Mouse (Mus musculus) forebrain, embryonic 13.5 days (tissue): ENCODE results near the gene Myh15. TPM values are rescaled to one million over a fixed set of nuclear protein-coding genes. Genes with fewer than 3 reads are reported as not detected.

Experiments used
- ATAC-seq: fragments of 200-750 bp; cut with Nextera tagmentation; 2 replicates; pipeline ENCODE4 v1.8.0; 2017
- H3K27ac ChIP-seq: fragments of 300-500 bp; sonication (generic); 2 replicates; pipeline ENCODE4 v1.5.1; 2015; ENCODE audit warnings: inconsistent platforms, mild to moderate bottlenecking, moderate library complexity
- H3K27me3 ChIP-seq: fragments of 300-500 bp; sonication (generic); 2 replicates; pipeline ENCODE4 v1.6.1; 2015; ENCODE audit warnings: mild to moderate bottlenecking, inconsistent platforms
- H3K36me3 ChIP-seq: fragments of 300-500 bp; sonication (generic); 2 replicates; pipeline ENCODE4 v1.6.1; 2015; ENCODE audit warnings: mild to moderate bottlenecking, inconsistent platforms; ENCODE audit not compliant: poor library complexity, severe bottlenecking
- H3K4me1 ChIP-seq: fragments of 300-500 bp; sonication (generic); 2 replicates; pipeline ENCODE4 v1.6.1; 2015; ENCODE audit warnings: inconsistent platforms
- H3K4me2 ChIP-seq: fragments of 300-500 bp; sonication (generic); 2 replicates; pipeline ENCODE4 v1.6.1; 2015; ENCODE audit warnings: inconsistent platforms, mild to moderate bottlenecking, moderate library complexity
- H3K4me3 ChIP-seq: fragments of 300-500 bp; sonication (generic); 2 replicates; pipeline ENCODE4 v1.5.1; 2015; ENCODE audit warnings: mild to moderate bottlenecking, inconsistent platforms
- H3K9ac ChIP-seq: fragments of 300-500 bp; sonication (generic); 2 replicates; pipeline ENCODE4 v1.6.1; 2015; ENCODE audit warnings: mild to moderate bottlenecking, inconsistent platforms
- H3K9me3 ChIP-seq: fragments of 300-500 bp; sonication (generic); replicated peaks from 2 replicates; pipeline ENCODE4 v1.6.1; 2016; ENCODE audit warnings: inconsistent platforms
- WGBS: fragments of 180-500 bp; shearing (Covaris S2); methylation state at CpG from one replicate; pipeline ENCODE4 v1.1.7; 2015; 5-methylcytosine and 5-hydroxymethylcytosine counted together
- polyA plus RNA-seq: library from polyadenylated mRNA; unstranded; fragments of >200 nt; fragmentation: Nextera tagmentation; extraction: Ambion mirVana; gene quantifications from 2 replicates; pipeline ENCODE4 v1.2.1, GENCODE M21; 2015

Myh15 gene
- 0.05 and 0.06 TPM in 2 replicates for polyA plus RNA-seq

GRCm38 (mm10) chr16:49057186-49057585, at the start of gene Myh15:
Gene Myh15, plus strand, starts transcription at chr16:49057486.
- Histone ChIP-seq H3K27ac (no peak within 1 kb of the TSS), H3K4me2 (no peak within 1 kb of the TSS), H3K4me1 (no peaks in the 10 kb centered on the region), H3K9ac (no peak within 1 kb of the TSS), H3K4me3 (no peak within 1 kb of the TSS), H3K27me3 (no peaks in the 10 kb centered on the region), H3K36me3 (no peaks in the 10 kb centered on the region), H3K9me3 (no peaks in the 10 kb centered on the region)
- no peak for ATAC-seq
- 100% methylated on average over 1 of the region's 1 CpGs for WGBS

- Histone ChIP-seq H3K9ac (no peak overlapping the region), H3K4me2 (no peak overlapping the region), H3K27me3 (no peaks in the 10 kb centered on the region), H3K36me3 (peaks cover 25% of the 10 kb centered on the region), H3K4me1 (no peaks in the 10 kb centered on the region), H3K27ac (no peak overlapping the region), H3K9me3 (no peaks in the 10 kb centered on the region), H3K4me3 (no peak overlapping the region)
- 46% methylated on average over 5 of the region's 5 CpGs for WGBS
- ATAC-seq, result peak; percentile 65
These were observed 40.5 kb upstream of the Myh15 start for GRCm38 (mm10) chr16:49016620-49017332.

GRCm38 (mm10) chr16:49035852-49036251, 21.4 kb upstream of the Myh15 start:
- Histone ChIP-seq H3K27me3 (no peaks in the 10 kb centered on the region), H3K4me1 (0 out of 2 replicates have a peak, but pooled peaks cover 5% of the 10 kb centered on the region), H3K4me3 (no peak overlapping the region), H3K27ac (no peak overlapping the region), H3K36me3 (no peaks in the 10 kb centered on the region), H3K9ac (no peak overlapping the region), H3K9me3 (no peaks in the 10 kb centered on the region), H3K4me2 (no peak overlapping the region)
- no peak for ATAC-seq
- WGBS, result 49% methylated on average over 4 of the region's 4 CpGs

- no peak for ATAC-seq
- H3K9ac ChIP-seq, result no peak overlapping the region
- H3K36me3 ChIP-seq, result no peaks in the 10 kb centered on the region
- H3K27ac ChIP-seq, result no peak overlapping the region
- H3K9me3 ChIP-seq, result no peaks in the 10 kb centered on the region
- no peak overlapping the region for H3K4me3 ChIP-seq
- no peaks in the 10 kb centered on the region for H3K27me3 ChIP-seq
- H3K4me2 ChIP-seq, result no peak overlapping the region
- H3K4me1 ChIP-seq, result 0 out of 2 replicates have a peak, but pooled peaks cover 5% of the 10 kb centered on the region
- WGBS, result 83% methylated on average over 4 of the region's 4 CpGs
These were observed 19.5 kb upstream of the Myh15 start for GRCm38 (mm10) chr16:49037771-49038170.

- Histone ChIP-seq H3K9ac (no peak overlapping the region), H3K36me3 (no peaks in the 10 kb centered on the region), H3K9me3 (no peaks in the 10 kb centered on the region), H3K4me2 (no peak overlapping the region), H3K4me3 (no peak overlapping the region), H3K4me1 (0 out of 2 replicates have a peak, but pooled peaks cover 5% of the 10 kb centered on the region), H3K27ac (no peak overlapping the region), H3K27me3 (no peaks in the 10 kb centered on the region)
- 89% methylated on average over 3 of the region's 3 CpGs for WGBS
- no peak for ATAC-seq
These were observed 16.6 kb upstream of the Myh15 start for GRCm38 (mm10) chr16:49040554-49041221.

GRCm38 (mm10) chr16:49049214-49049613, 8.1 kb upstream of the Myh15 start:
- Histone ChIP-seq H3K36me3 (no peaks in the 10 kb centered on the region), H3K4me1 (no peaks in the 10 kb centered on the region)
- ATAC-seq, result no peak

GRCm38 (mm10) chr16:49069256-49069963, 12.1 kb downstream of the Myh15 start:
- Histone ChIP-seq H3K9ac (no peak overlapping the region), H3K4me1 (no peaks in the 10 kb centered on the region), H3K36me3 (no peaks in the 10 kb centered on the region), H3K4me3 (no peak overlapping the region), H3K27me3 (no peaks in the 10 kb centered on the region), H3K9me3 (no peaks in the 10 kb centered on the region), H3K27ac (no peak overlapping the region), H3K4me2 (no peak overlapping the region)
- 64% methylated on average over 5 of the region's 5 CpGs for WGBS
- ATAC-seq, result peak; percentile 94

More at GRCm38 (mm10) chr16:49049214-49049613, 8.1 kb upstream of the Myh15 start:
- Histone ChIP-seq H3K27me3 (no peaks in the 10 kb centered on the region), H3K27ac (no peak overlapping the region), H3K9ac (no peak overlapping the region), H3K4me3 (no peak overlapping the region), H3K4me2 (no peak overlapping the region), H3K9me3 (no peaks in the 10 kb centered on the region)

- ATAC-seq, result no peak
These were observed 14.0 kb downstream of the Myh15 start for GRCm38 (mm10) chr16:49071316-49071715.

GRCm38 (mm10) chr16:49128015-49128414, 70.7 kb downstream of the Myh15 start:
- no peaks in the 10 kb centered on the region for H3K36me3 ChIP-seq
- H3K27me3 ChIP-seq, result no peaks in the 10 kb centered on the region
- no peak overlapping the region for H3K9ac ChIP-seq
- no peak for ATAC-seq
- H3K9me3 ChIP-seq, result no peaks in the 10 kb centered on the region
- no peak overlapping the region for H3K4me2 ChIP-seq
- 55% methylated on average over 1 of the region's 1 CpGs for whole genome bisulfite sequencing
- no peak overlapping the region for H3K27ac ChIP-seq
- no peak overlapping the region for H3K4me3 ChIP-seq
- no peaks in the 10 kb centered on the region for H3K4me1 ChIP-seq

More at GRCm38 (mm10) chr16:49071316-49071715, 14.0 kb downstream of the Myh15 start:
- H3K4me1 ChIP-seq, result no peaks in the 10 kb centered on the region
- no peaks in the 10 kb centered on the region for H3K9me3 ChIP-seq
- H3K36me3 ChIP-seq, result no peaks in the 10 kb centered on the region
- no peak overlapping the region for H3K9ac ChIP-seq
- H3K4me3 ChIP-seq, result no peak overlapping the region
- H3K4me2 ChIP-seq, result no peak overlapping the region
- H3K27me3 ChIP-seq, result no peaks in the 10 kb centered on the region
- 97% methylated on average over 3 of the region's 3 CpGs for WGBS
- H3K27ac ChIP-seq, result no peak overlapping the region

- WGBS, result 80% methylated on average over 2 of the region's 2 CpGs
- no peaks in the 10 kb centered on the region for H3K27me3 ChIP-seq
- ATAC-seq, result no peak
- no peaks in the 10 kb centered on the region for H3K4me1 ChIP-seq
- H3K4me3 ChIP-seq, result no peak overlapping the region
- H3K36me3 ChIP-seq, result no peaks in the 10 kb centered on the region
- no peak overlapping the region for H3K9ac ChIP-seq
- no peaks in the 10 kb centered on the region for H3K9me3 ChIP-seq
- H3K4me2 ChIP-seq, result no peak overlapping the region
- H3K27ac ChIP-seq, result no peak overlapping the region
These were observed 98.9 kb downstream of the Myh15 start for GRCm38 (mm10) chr16:49156193-49156592.

GRCm38 (mm10) chr16:49164349-49165137, 107.3 kb downstream of the Myh15 start:
- ATAC-seq, result peak; percentile 89
- Histone ChIP-seq H3K4me3 (no peak overlapping the region), H3K9ac (no peak overlapping the region), H3K4me1 (no peaks in the 10 kb centered on the region), H3K9me3 (no peaks in the 10 kb centered on the region), H3K27ac (no peak overlapping the region), H3K36me3 (no peaks in the 10 kb centered on the region), H3K4me2 (no peak overlapping the region), H3K27me3 (no peaks in the 10 kb centered on the region)
- WGBS, result 45% methylated on average over 7 of the region's 7 CpGs
